Mouse (Mus musculus): Measurements from ENCODE around the gene Pygm.

Gene Pygm

DNA sequence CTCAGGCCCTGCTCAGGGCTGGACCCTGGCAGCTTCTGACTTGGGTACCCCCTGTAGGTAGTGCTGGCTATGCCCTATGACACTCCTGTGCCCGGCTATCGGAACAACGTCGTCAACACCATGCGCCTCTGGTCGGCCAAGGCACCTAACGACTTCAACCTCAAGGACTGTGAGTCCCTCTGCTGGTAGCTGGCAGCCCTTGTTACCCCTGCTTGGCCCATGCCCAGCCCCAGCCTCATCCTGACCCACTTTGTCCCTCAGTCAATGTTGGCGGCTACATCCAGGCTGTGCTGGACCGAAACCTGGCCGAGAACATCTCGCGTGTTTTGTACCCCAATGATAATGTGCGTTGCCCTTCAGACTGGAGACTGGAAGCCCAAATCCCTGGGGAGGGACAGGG, 3.8 kb downstream of the Pygm start:
- peak; percentile 97 for DNase-seq

DNA sequence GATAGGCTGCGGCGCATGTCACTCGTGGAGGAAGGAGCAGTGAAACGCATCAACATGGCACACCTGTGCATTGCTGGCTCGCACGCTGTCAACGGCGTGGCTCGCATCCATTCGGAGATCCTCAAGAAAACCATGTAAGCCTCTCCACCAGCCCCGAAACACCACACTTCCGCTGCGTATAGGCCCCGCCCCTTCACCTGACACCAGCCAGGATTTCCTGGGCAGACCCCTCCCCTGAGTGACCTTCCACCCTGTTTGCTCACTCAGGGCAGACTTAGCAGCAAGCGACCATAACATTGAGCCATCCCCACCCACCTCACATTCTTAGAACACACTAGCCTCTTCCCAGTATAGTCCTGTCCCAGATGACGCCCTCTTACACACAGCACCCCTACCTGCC, 5.6 kb downstream of the Pygm start:
- peak; percentile 91 for DNase-seq

DNA sequence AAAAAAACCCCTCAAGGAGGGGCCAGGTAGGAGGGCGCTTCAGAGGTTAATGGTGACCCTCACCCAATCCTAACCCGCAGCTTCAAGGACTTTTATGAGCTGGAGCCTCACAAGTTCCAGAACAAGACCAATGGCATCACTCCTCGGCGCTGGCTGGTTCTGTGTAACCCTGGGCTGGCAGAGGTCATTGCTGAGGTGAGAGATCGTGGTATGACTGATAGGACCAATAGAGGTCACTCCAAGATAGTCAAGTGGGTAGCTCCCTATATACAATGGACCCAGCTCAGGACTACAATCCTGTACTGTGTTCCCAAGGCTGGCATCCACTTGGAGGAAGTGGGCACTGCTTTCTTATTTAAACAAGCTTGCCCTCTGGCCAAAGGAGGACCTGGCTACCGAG, 6.1 kb downstream of the Pygm start:
- peak; percentile 85 for DNase-seq

DNA sequence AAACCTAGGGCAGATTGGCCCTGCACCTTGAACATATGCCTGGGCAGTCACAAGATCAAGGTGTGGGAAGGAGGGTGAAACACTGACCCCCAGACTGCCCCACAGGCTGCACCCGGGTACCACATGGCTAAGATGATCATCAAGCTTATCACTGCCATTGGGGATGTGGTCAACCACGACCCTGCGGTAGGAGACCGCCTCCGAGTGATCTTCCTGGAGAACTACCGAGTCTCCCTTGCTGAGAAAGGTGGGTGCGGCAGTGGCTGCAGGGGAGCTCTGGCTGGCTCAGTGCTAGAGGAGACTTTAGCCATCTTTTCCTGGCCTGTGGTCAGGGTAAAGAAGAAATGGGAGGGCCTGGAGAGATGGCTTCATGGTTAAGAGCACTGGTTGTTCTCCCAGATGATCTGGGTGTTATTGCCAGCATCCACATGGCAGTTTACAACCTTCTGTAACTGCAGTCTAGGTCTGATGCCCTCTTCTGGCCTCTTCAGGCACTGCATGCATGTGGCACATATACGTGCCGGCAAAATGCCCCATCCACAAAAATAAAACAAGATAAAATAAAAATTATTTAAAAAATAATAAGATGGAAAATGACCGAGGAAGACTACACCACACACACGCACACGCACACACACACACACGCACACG, 8.7 kb downstream of the Pygm start:
- DNase-seq = peak; percentile 89

DNA sequence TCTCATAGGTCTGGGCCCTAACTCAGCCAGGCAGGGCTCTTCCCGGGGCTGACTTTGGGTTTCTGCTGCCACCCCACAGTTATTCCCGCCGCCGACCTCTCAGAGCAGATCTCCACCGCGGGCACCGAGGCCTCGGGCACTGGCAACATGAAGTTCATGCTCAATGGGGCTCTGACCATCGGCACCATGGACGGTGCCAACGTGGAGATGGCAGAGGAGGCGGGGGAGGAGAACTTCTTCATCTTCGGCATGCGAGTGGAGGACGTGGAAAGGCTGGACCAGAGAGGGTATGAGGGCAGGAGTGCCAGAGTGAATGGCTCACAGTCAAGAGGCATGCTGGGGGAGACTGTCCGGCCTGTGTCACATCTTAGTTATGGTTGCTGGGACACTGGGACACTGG, 9.4 kb downstream of the Pygm start:
- DNase-seq = peak; percentile 85

DNA sequence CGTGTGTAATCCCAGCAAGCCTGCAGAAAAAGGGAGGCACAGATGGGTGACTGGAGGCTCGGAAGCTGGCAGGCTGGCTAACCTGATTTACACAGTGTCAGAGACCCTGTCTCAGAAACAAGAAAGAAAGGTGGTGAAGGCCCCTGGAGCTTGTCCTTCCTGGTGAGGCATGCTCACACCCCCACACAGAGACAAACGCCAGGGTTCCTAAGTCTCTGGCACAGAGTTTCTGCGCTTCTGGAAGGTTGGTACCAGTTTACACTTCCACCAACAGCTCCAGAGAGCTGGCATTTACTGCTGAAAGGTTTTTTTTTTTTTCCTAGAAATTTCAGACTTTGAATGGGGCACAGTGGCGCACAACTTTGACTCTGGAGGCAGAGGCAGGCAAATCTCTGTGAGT, 12.0 kb downstream of the Pygm start:
- peak; percentile 84 for DNase-seq

DNA sequence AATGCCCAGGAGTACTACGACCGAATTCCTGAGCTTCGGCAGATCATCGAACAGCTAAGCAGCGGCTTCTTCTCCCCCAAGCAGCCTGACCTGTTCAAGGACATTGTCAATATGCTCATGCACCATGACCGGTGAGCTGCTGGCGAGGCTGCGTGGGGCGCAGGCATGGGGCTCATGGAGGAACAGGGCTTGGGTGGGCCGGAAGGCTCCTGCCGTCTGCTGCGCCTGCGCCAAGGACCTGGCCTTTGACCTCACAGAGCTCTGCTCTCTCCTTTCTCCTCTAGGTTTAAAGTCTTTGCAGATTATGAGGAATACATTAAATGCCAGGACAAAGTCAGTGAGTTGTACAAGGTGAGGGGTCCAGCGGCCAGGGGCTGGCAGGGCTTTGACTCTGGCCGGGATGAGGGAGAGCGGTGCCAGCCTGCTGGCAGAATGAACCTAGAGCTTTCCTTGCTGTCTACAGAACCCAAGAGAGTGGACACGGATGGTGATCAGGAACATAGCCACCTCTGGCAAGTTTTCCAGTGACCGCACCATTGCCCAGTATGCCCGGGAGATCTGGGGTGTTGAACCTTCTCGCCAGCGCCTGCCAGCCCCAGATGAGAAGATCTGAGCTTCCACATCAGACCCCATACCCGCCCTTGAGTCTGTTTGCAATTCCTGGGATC, 13.5 kb downstream of the Pygm start:
- peak; percentile 96 for DNase-seq

DNA sequence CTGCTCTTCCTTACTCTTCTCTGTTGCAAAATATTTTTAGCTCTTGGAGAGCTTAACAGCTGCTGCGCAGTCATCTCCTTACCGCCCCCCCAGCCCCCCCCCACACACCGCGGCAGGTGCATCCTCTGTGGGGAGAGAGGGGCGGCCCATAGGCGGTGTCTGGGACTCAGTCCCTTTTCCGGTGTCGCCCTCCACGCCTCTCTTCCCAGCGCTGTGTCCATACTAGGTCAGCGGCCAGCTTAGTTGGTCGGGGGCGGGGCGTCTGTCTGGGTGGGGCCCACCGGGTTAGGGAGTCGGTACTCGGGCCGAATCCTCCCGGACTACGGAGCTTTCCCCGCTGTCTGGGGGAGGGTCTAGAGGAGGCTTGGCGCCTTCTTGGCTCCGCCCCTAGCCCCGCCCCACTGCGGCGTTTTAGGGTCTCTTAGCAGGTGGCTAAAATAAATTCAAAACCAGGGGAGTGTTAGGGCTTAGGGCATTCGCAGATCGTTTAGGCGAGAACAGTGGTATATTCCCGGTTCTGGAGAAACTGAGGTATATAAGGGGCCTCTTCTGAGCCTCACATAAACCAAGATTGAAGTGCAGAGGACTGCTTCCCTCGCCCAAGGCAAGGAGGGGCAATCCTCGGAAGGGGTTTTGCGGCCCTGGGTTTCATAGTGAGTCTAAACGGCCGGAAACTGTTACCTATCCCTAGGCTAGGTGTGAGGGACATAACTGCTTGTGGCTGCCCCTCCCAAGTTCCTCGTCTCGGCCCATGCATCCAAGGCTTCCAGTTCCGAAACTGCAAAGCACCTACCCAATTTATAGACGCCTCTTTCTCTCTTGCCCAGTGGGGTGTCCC, 14.5 kb downstream of the Pygm start:
- peak; percentile 99 for DNase-seq

DNA sequence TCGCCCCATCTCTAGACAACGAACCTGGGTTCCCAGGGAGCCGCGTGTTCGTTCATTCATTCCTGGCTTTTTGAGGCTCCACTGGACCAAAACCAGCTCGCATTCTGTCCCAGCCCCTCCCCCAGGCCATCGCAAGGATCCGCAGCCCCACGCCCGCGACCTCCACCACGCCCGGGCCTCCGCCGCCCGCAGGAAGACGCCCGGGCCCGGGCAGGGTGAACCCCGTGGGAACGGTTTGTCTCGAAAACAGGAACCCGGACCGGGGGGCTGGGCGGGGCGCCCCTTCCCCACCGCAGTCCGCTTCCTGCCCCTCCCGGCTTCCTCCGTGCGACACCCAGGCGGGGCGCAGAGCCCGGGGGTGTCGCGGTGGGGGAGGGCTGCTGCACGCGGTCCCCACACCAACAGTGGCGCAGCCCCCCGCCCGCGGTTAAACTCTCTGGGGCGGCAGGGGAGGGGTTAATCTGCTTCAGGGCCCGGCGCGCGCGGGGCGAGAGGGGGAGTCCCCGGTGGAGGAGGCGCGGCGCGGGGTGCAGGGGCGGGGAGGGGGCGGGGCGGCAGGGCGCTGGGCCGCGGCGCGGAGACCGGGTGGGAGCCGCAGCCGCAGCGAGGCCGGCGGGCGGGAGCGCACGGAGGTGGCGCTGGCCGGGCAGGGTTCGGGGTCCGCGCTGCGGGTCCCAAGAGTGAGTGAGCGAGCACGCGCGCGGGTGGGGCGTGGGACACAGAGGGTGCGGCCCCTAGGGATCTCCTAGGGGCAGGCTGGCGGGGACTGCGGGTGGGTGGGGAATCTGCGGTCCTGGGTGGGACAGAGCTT, 15.3 kb downstream of the Pygm start, which contains the start of gene Rasgrp2:
Rasgrp2 (plus strand) TSS at position 56 of the 811 bp plus-strand sequence.
- DNase-seq = peak; percentile 99

DNA sequence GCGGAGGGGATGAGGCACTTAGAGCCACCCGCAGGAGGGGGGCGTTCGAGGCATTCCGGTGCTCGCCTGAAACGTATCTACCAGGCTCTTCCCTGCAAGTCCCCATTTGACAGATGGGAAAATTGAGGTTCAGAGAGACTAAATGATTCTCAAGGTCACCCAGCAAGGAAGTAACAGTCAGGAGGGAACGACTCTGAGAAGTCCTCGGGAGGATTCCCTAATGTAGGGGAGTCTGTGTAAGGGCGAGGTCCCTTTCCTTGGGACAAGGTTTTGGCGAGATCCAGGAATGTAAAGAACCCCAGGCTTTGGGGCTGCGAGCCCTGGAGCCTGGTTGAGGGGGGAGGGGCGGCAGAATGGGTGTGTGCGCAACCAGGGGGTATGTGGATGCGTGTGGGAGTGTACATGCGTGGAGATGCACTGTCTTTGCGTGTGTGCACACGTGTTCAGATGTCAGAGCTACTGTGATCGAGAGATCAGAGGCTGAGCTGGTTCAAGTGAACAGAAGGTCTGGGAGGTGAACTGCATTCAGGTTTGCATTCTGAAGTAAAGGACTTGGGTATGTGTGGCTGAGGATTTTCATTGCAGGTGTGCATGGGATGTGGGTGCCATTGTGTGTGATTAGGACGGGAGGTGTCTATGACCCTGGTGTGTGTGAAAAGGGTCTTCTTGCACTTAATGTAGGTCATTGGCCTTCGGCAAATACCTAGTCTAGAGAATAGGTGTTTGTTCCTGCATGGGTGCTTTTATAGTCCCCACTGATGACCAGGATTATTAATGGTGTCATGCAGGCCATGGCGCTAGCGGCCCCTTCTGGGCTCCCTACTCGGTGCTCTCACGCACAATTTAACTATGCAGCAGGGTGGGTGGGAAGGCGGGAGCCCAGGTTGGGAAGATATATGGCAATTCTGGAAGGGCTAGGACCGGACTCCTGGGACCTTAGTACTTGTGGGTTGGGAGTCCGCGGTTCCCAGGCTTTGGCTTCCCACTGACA, 16.2 kb downstream of the Pygm start:
- DNase-seq = peak; percentile 96

DNA sequence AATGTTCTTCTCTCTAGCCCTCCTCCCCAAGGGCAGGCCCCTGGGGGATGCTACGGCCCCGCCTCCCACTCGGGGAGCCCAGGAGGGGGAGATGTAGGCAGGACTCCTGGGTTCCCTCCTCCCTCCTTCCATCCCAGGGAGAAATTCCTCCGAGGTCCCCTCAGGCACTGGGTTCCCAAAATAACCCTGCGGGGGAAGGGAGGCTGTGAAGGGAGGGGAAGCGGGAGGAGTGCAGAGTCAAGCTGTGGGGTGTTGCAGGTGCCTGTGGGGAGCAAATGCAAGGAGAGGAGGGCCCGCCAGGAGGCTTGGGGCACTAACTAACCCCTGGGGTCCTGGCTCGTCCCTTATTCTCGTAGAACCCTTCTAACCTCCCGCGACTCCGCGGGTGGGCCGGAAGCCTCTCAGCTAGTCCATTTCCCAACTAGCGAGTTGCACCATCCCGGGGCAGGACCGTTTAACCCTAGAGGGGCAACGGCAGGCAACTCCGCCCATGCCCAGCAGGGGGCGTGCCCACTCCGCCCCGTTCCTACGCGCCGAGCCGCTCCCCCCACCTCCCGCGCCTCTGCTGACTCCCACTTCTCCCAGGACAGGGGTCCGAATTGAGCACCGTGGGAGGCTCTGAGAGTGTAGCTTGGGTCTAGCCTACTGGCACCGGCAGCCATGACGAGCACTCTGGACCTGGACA, 17.1 kb downstream of the Pygm start:
- peak; percentile 99 for DNase-seq

DNA sequence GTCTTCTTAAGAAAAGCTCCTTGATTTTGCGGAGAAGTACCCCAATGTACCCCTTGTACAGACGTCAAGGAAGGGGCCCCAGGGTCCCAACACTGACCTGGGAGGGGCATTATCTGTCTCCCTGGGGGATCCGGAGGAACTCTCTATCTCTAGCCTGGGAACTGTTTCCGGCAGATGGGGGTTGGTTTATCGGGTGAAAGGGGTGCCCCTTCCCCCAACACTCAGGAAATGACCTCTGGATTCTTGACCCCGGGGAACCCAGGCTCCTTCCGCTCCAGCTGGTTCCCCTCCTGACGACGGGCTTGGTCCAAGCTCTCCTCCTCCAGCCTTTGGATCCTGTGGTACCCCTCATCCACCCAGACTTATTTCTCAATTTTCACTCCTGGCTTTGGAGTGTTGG, 17.8 kb downstream of the Pygm start:
- DNase-seq = peak; percentile 98

DNA sequence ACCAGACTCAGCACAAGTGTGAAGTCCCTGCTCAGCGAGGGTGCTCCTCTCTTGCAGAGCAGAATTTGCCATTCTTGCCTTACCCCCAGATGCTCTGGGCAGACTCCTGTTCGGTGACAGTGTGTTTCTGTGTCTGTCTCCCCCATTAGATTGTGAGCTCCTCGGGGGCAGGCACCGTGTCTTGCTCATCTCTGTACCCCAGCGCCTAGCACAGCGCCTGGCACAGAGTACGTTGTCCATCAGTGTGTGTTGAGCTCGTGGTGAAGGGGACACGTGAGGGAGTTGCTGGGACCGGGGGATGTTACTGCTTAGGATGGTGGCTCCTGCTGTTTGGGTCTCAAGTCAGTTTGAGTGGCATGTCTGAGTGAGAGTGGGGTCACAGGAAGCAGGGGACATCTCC, 19.7 kb downstream of the Pygm start:
- peak; percentile 94 for DNase-seq

DNA sequence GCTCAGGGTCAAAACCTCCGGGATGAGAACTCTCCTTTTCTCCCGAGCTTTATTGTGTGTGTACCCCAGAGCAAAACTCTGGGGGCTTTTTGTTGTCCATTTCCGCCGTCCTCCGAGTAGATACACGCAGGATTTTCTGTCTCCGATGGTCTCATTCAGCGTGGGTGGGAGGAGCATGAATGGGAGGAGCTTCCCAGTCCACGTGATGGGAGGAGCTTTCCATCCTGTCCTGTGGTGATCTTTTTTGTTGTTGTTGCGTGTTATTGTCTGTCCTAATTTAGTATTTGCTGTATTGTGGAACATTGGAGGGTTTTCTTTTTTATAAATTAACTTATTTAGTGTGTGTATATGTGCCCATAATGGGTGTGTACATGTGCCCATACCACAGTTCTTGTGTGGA, 21.2 kb downstream of the Pygm start:
- no peak for DNase-seq

DNA sequence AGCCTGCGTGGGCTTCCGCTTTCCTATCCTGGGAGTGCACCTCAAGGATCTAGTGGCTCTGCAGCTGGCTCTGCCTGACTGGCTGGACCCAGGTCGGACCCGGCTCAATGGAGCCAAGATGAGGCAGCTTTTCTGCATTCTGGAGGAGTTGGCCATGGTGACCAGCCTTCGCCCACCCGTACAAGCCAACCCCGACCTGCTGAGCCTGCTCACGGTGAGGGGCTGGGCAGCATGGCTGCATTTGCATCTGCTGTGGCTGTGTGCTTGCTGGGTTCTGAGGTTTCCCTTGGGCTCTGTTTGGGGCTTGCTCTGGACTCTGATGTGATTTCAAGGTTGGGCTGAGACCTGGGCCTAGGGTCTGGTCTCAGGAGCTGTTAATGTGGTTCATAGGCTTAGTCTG, 22.9 kb downstream of the Pygm start:
- peak; percentile 91 for DNase-seq

DNA sequence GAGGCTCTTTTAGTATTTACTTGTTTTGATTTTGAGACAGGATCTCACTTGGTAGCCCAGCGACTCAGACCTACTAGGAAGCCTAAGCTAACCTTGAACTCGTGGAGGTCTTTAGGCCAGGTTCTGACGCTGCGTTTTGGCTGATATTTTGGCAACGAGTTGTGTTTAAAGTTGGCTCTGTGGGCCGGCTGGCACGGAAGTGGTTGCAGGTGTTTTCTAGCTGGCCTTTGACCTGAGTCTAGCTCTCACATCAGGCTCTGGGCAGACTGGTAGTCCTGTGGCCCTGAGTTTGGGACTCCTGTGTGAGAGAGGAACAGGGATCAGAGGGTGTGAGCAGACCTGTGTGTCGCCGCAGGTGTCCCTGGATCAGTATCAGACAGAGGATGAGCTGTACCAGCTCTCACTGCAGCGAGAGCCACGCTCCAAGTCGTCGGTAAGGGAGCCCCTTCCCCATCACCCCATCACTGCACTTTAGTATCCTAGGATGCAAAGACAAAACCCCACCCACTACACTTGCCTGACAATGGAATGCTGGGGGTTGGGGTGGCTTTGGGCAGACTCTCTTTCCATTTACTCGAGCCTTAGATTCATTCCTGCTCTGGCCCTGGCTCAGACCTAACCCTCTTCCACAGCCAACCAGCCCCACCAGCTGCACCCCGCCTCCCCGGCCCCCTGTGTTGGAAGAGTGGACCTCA, 23.8 kb downstream of the Pygm start:
- no peak for DNase-seq

DNA sequence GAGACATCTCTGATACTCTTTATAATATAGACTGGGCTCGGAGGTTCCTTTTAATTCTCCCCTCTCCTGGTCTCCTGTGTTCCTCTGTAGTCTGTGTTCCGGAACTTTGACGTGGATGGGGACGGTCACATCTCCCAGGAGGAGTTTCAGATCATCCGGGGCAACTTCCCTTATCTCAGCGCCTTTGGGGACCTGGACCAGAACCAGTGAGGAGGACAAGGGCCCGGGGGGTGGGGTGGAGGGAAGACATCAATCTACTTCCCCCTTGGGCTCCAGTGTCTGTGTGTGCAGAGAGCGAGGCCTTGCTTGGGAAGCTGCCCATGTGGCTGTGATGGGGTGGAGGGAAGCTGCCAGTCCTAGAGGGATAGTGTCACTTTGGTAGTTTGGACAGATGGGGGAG, 24.6 kb downstream of the Pygm start:
- peak; percentile 98 for DNase-seq

DNA sequence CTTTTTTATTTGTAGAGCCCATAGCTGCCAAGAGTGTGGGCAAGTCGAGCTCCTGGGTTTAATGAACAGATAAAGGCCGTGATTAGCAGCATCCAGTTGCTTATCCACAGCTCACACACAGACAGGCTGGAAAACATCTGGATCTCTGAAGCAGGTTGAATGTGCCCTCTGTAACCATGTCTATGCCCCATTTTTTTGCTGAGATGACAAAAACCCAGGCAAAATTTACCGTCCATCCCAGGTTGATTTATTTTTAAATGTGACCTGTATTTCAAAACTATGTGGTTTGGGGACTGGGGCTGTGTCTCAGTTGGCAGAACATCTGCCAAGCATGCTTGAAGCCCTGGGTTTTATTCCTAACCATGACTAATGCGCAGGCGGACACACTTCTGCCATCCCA, 25.0 kb downstream of the Pygm start:
- DNase-seq = no peak

DNA sequence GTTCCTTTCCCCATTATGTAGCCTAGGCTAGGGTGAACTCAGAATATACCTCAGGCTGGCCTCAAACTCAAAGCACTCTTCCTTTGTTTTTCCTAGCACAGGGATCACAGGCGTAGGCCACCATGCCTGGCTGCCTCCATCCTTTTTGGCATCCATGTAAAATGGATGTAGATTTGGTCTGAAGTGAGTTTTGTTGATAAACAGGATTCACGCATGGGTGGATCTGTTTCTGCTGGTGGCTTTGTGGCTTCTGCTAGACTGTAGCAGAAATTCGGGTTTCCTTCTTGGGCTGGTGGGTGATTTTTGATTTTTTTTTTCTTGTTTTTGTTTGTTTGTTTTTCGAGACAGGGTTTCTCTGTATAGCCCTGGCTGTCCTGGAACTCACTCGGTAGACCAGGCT, 25.7 kb downstream of the Pygm start:
- DNase-seq = no peak

DNA sequence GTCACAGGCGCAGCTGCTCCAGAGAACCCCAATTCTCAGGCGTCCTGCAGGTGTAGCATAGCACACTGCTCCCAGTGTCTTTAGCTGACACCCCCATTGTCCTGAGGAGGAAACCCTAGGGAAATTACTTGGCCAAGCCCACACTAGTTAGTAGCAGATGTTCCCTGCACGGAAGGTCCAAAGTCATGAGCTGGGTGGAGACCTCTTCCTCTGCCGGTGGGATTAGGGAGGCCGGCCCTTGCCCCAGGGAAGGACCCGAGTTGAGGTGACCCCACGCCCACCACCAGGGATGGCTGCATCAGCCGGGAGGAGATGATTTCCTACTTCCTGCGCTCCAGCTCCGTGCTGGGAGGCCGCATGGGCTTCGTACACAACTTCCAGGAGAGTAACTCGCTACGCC, 28.6 kb downstream of the Pygm start:
- DNase-seq = peak; percentile 97

DNA sequence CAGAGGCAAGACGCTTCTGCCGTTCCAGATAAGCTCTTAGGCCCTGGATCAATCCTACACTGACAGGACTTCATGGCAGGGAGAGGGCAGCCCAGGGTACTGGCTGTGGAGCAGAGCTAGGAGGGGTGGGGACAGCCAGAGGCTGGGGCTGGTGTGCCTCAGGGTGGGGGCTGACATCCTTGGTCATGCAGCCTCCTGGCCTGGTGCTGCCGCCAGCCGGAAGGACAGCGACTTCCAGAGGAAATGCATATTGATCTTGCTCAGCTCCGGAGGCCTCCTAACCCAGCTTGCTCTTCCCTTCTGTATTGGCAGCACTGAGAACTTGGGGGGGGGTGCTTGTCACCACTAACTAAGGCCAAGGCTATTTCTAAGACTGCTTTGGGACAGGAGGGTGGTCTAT, 31.3 kb downstream of the Pygm start:
- DNase-seq = no peak

Data from heart, adult 11 months (tissue).